Mouse (Mus musculus) CH12.LX (cell line): ENCODE measurements around the gene Olfr1491.

Source experiments
- BHLHE40 ChIP-seq: IDR thresholded peaks from 2 replicates; pipeline ENCODE4 v1.6.1; 2011; ENCODE audit warnings: mild to moderate bottlenecking, low read depth, low read length, improper control_type of control experiment
- CHD1 ChIP-seq: IDR thresholded peaks from 2 replicates; pipeline ENCODE4 v1.6.1; 2012; ENCODE audit warnings: low read depth, low read length, improper control_type of control experiment, inconsistent platforms
- CTCF ChIP-seq, 2 experiments: IDR thresholded peaks in 1 of 2; conservative IDR thresholded peaks in 1 of 2; 2 replicates each; pipeline ENCODE4 v1.5.1; 2011 to 2012; ENCODE audit warnings: low read depth in 2 of 2, low read length in 2 of 2, improper control_type of control experiment in 1 of 2, inconsistent platforms in 1 of 2, mild to moderate bottlenecking in 1 of 2, moderate library complexity in 1 of 2
- EP300 ChIP-seq: IDR thresholded peaks from 2 replicates; pipeline ENCODE4 v1.6.1; 2011; ENCODE audit warnings: low read length, improper control_type of control experiment
- POLR2A ChIP-seq: IDR thresholded peaks from 2 replicates; pipeline ENCODE4 v1.6.1; 2011; ENCODE audit warnings: low read depth, mild to moderate bottlenecking, improper control_type of control experiment, low read length
- SIN3A ChIP-seq: IDR thresholded peaks from 2 replicates; pipeline ENCODE4 v1.6.1; 2012; ENCODE audit warnings: low read length, improper control_type of control experiment, inconsistent platforms

GRCm38 (mm10) chr19:13722978-13723377, 25.9 kb downstream of the Olfr1491 start, which contains the start of gene Olfr1493-ps1:
- TF ChIP-seq POLR2A = no peak
- TF ChIP-seq CTCF (conservative IDR thresholded peaks at IDR 0.05 in 1 of 2, IDR thresholded peaks at IDR 0.05 in 1 of 2; ENCODE audit: low read depth in 2 of 2, low read length in 2 of 2) = no peak
- no peak for TF ChIP-seq EP300
- no peak for TF ChIP-seq CHD1
- no peak for TF ChIP-seq BHLHE40
- no peak for TF ChIP-seq SIN3A
